Mouse (Mus musculus): ENCODE data around the gene BC030499. TPM values are rescaled to one million over a fixed set of nuclear protein-coding genes. Genes with fewer than 3 reads are reported as not detected.

Gene BC030499
- total RNA-seq, 2 experiments from 2014 or later, result 4.0 to 5.6 TPM

GRCm38 (mm10) chr11:78301357-78302084 lies 10.9 kb downstream of the BC030499 start, which contains the start of gene Spag5:
Gene Spag5, plus strand, starts transcription at chr11:78301529.
- peak; percentile 73 to 77 for DNase-seq (ENCODE audit: extremely low spot score in 1 of 2, low spot score in 1 of 2)

- no peak for DNase-seq (ENCODE audit: extremely low spot score in 1 of 2, low spot score in 1 of 2)
Measured at GRCm38 (mm10) chr11:78305272-78305671, 14.6 kb downstream of the BC030499 start.

GRCm38 (mm10) chr11:78310861-78311511 lies 20.3 kb downstream of the BC030499 start:
- DNase-seq (ENCODE audit: extremely low spot score in 1 of 2, low spot score in 1 of 2), result no peak

GRCm38 (mm10) chr11:78313662-78314061 lies 23.0 kb downstream of the BC030499 start:
- no peak for DNase-seq (ENCODE audit: extremely low spot score in 1 of 2, low spot score in 1 of 2)

GRCm38 (mm10) chr11:78318411-78318810 lies 27.8 kb downstream of the BC030499 start:
- DNase-seq (ENCODE audit: extremely low spot score in 1 of 2, low spot score in 1 of 2), result no peak

- DNase-seq (ENCODE audit: extremely low spot score in 1 of 2, low spot score in 1 of 2), result no peak
Measured at GRCm38 (mm10) chr11:78322076-78322831, 31.6 kb downstream of the BC030499 start.

GRCm38 (mm10) chr11:78322860-78323259 lies 32.2 kb downstream of the BC030499 start, which contains the start of gene Aldoc:
Gene Aldoc, plus strand, starts transcription at chr11:78322968.
- DNase-seq (ENCODE audit: extremely low spot score in 1 of 2, low spot score in 1 of 2), result peak; percentile 32 to 51

- peak; percentile 17 to 51 for DNase-seq (ENCODE audit: extremely low spot score in 1 of 2, low spot score in 1 of 2)
Measured at GRCm38 (mm10) chr11:78324000-78324785, 33.6 kb downstream of the BC030499 start.

GRCm38 (mm10) chr11:78324965-78325364 lies 34.3 kb downstream of the BC030499 start:
- no peak for DNase-seq (ENCODE audit: extremely low spot score in 1 of 2, low spot score in 1 of 2)

GRCm38 (mm10) chr11:78327215-78327614 lies 36.6 kb downstream of the BC030499 start:
- no peak for DNase-seq (ENCODE audit: extremely low spot score in 1 of 2, low spot score in 1 of 2)

- DNase-seq (ENCODE audit: extremely low spot score in 1 of 2, low spot score in 1 of 2), result peak; percentile 87 to 90
Measured at GRCm38 (mm10) chr11:78327634-78328511, 37.2 kb downstream of the BC030499 start, which contains the start of gene Pigs. Gene Pigs, plus strand, starts transcription at chr11:78328415.

GRCm38 (mm10) chr11:78328512-78329056 lies 37.9 kb downstream of the BC030499 start:
- no peak for DNase-seq (ENCODE audit: extremely low spot score in 1 of 2, low spot score in 1 of 2)

- no peak for DNase-seq (ENCODE audit: extremely low spot score in 1 of 2, low spot score in 1 of 2)
Measured at GRCm38 (mm10) chr11:78332676-78333075, 42.0 kb downstream of the BC030499 start.

GRCm38 (mm10) chr11:78333992-78334391 lies 43.4 kb downstream of the BC030499 start:
- DNase-seq (ENCODE audit: extremely low spot score in 1 of 2, low spot score in 1 of 2), result no peak

GRCm38 (mm10) chr11:78337040-78337439 lies 46.4 kb downstream of the BC030499 start:
- DNase-seq (ENCODE audit: extremely low spot score in 1 of 2, low spot score in 1 of 2), result no peak

- no peak for DNase-seq (ENCODE audit: extremely low spot score in 1 of 2, low spot score in 1 of 2)
Measured at GRCm38 (mm10) chr11:78341702-78342101, 51.1 kb downstream of the BC030499 start.

- peak in 1 of 2 experiments; percentile 63 for DNase-seq (ENCODE audit: extremely low spot score in 1 of 2, low spot score in 1 of 2)
Measured at GRCm38 (mm10) chr11:78343381-78344327, 53.0 kb downstream of the BC030499 start, which contains the start of gene Unc119. Gene Unc119, plus strand, starts transcription at chr11:78343482.

Data from layer of hippocampus, postnatal 25 days (tissue).